Mouse (Mus musculus): Measurements from ENCODE around the gene Rmdn3. TPM values are rescaled to one million over a fixed set of nuclear protein-coding genes. Genes with fewer than 3 reads are reported as not detected.

The Rmdn3 gene
- polyA plus RNA-seq (2015; fragmentation: Nextera tagmentation; extraction: Ambion mirVana): 47.7 and 49.0 TPM in 2 replicates

DNA sequence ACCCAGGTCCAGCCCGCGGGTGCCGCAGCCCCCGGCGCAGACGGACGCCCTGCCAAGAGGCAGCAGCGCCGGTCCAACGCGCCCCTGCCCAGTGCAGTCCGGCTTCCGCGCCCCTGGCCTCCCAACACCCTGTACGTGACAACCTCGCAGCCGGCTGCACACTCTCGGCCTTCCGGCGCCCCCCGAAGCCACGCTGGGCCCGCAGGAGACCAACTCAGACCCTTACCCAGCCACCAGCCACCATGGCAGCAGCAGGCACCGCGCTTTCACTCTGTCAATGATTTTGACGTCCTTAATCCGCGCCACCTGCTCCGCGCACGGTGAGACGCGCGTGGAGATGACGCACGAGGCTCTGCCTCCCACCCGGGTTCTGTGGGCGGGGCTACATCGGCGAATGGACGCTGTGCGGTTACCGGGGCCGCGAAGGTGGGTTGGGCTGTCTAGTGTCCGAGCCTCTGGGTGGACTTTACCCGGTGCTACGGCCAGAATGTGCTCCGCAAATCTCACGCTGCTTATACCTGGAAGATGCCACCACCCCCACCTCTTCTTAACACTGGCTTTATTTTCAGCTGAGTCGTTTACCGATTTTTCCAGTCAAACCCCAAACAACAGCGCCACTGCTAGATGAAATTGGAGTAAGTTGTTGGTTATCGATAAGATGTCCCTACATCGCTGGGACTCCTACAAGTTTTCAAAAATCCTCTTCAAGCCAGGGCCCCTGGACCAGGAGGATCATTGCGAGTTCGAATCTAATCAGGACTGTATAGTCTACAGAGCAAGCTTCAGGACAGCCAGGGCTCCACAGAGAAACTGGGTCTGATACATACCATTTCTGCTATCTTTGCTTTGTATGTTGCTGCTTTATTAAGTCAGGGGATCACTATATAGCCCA lies at the start of gene Rmdn3:
Gene Rmdn3, minus strand, starts transcription at position 354 of the 892 bp plus-strand sequence.
- peak within 1 kb of the TSS; percentile 90 for H3K4me2 ChIP-seq
- peak within 1 kb of the TSS; percentile 72 for H3K27ac ChIP-seq (replicated peaks)
- H3K4me1 ChIP-seq: peaks cover 25% of the 10 kb centered on the region
- no peaks in the 10 kb centered on the region for H3K27me3 ChIP-seq (replicated peaks)
- H3K9ac ChIP-seq (replicated peaks): peak within 1 kb of the TSS; percentile 74
- H3K4me3 ChIP-seq (replicated peaks): peak within 1 kb of the TSS; percentile 79
- WGBS: under 1% methylated on average over 57 of the region's 57 CpGs
- peaks cover 23% of the 10 kb centered on the region for H3K36me3 ChIP-seq
- peak; percentile 93 for ATAC-seq (ENCODE audit: low FRiP score)
- H3K9me3 ChIP-seq (replicated peaks): no peaks in the 10 kb centered on the region

DNA sequence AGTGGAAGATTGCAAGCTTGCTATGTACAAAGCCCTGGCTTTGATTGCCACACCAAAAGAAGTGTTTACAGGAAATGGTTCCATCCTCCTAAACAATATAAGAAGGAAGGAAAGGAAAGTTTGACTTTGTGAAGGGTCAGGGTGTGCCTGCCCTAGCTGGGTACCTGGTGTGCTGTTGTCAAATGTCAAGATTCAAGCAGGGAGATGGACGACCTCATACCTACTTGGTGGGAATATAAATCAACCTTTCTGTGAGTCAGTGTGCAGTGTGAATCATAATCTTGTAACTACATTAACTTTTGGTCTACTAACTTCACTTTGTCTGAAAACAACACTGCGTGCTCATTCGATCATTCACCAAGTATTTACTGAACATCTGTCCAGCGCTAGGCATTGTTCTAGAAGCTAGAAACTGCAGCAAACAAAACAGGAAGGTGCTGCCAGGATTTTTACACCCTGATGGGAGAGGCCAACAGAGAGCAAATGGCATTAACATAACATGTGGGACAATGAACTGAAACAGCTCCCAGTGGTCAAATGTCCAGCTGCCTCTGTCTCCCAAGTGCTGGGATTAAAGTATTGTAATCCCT lies 47.1 kb upstream of the Rmdn3 start:
- Histone ChIP-seq H3K4me2 (no peak overlapping the region), H3K9me3 (replicated peaks) (no peaks in the 10 kb centered on the region), H3K4me3 (replicated peaks) (no peak overlapping the region), H3K9ac (replicated peaks) (no peak overlapping the region), H3K36me3 (no peaks in the 10 kb centered on the region), H3K27me3 (replicated peaks) (no peaks in the 10 kb centered on the region), H3K4me1 (peaks cover 26% of the 10 kb centered on the region), H3K27ac (replicated peaks) (no peak overlapping the region)
- WGBS: 75% methylated on average over 4 of the region's 4 CpGs
- no peak for ATAC-seq (ENCODE audit: low FRiP score)

DNA sequence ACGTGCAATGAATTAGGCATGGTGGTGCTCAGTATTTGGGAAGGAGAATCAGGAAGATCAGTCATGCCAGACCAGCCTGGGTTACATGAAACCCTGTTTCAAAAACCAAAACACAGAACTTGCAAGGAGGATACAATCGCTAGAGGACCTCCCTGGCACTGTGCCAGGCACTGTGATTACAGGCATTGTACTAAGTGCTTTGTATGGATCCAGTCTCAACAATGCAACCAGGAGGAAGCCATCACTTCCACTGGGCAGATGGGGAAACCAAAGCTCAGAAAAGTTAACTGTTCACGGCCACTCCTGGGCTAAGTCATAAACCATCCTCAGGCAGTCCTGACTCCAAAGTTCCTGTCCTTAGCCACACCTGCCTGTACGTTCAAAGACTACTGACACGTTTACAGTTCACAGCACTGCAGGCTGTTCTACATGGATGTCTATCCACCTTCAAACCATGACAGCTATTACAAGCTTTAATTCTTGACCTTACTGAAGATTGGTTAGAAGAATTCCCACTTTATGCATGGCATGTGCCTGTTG lies 46.1 kb upstream of the Rmdn3 start:
- Histone ChIP-seq H3K36me3 (no peaks in the 10 kb centered on the region), H3K9ac (replicated peaks) (no peak overlapping the region), H3K4me3 (replicated peaks) (no peak overlapping the region), H3K27me3 (replicated peaks) (no peaks in the 10 kb centered on the region), H3K9me3 (replicated peaks) (no peaks in the 10 kb centered on the region), H3K4me1 (peaks cover 32% of the 10 kb centered on the region), H3K4me2 (no peak overlapping the region), H3K27ac (replicated peaks) (no peak overlapping the region)
- 53% methylated on average over 5 of the region's 5 CpGs for WGBS
- no peak for ATAC-seq (ENCODE audit: low FRiP score)

DNA sequence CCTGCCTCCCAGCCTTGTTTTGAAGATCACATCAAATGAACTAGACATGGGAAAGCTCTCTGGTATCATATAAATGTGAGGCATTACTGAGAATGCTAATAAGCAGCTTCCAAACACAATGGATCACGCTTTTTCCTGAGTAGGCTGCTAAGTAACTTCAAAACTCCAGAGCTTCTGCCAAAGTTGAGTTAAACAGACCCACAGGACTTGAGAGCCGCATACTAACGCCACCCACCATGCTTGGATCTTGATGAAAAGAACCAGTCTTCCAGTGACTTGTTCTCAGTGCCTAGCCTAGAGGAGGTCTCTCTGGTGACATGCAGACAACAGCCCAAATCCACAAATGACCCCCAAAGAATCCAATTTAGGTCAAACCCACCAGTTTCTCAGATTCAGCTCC lies 42.1 kb upstream of the Rmdn3 start:
- Histone ChIP-seq H3K4me3 (replicated peaks) (no peak overlapping the region), H3K4me1 (peaks cover 19% of the 10 kb centered on the region), H3K27me3 (replicated peaks) (no peaks in the 10 kb centered on the region), H3K9me3 (replicated peaks) (no peaks in the 10 kb centered on the region), H3K36me3 (no peaks in the 10 kb centered on the region), H3K27ac (replicated peaks) (no peak overlapping the region), H3K4me2 (no peak overlapping the region), H3K9ac (replicated peaks) (no peak overlapping the region)
- no peak for ATAC-seq (ENCODE audit: low FRiP score)
- WGBS: 57% methylated on average over 3 of the region's 3 CpGs

DNA sequence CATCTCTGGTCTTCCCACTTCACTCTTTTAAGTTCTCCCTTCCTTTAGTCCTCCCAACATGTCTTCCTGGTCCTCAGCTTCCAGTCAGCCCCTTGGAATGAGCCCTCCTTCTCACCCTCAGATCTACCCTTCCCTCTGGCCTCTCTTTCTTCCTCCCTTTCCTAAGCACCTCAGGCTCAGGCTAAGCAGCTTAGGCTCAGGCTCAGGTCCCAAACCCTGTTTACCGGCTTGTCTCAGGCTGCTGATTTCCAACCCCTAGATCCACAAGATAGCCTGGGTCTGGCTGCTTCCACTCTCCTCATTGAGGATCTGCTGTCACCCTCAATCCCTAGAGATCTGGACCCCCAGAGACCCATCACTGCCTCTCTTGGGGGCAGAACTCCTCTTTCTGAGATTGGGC lies 41.2 kb upstream of the Rmdn3 start:
- Histone ChIP-seq H3K9ac (replicated peaks) (no peak overlapping the region), H3K36me3 (no peaks in the 10 kb centered on the region), H3K4me2 (no peak overlapping the region), H3K27ac (replicated peaks) (no peak overlapping the region), H3K4me1 (peaks cover 16% of the 10 kb centered on the region), H3K9me3 (replicated peaks) (no peaks in the 10 kb centered on the region), H3K4me3 (replicated peaks) (no peak overlapping the region), H3K27me3 (replicated peaks) (no peaks in the 10 kb centered on the region)
- 70% methylated on average over 1 of the region's 1 CpGs for WGBS
- ATAC-seq (ENCODE audit: low FRiP score): no peak

DNA sequence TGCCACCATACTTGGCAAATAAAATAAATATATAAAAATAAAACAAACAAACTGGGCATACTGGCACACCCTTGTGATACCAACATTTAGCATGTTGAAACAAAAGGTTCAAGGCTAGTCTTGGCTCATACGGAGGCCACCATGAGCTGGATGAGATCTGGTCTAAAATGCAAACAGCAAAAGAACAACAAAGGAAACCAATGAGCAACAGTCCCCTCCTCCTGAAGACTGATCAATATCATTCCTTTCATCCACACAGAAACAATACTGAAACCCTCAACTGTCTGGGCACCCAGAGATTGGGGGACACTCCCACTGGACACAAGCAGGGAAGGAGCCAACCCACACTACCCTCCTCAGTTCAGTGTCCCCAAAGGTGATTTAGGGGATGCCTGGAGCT lies 40.7 kb upstream of the Rmdn3 start:
- no peaks in the 10 kb centered on the region for H3K9me3 ChIP-seq (replicated peaks)
- no peak overlapping the region for H3K27ac ChIP-seq (replicated peaks)
- peaks cover 13% of the 10 kb centered on the region for H3K4me1 ChIP-seq
- H3K36me3 ChIP-seq: no peaks in the 10 kb centered on the region
- no peak overlapping the region for H3K9ac ChIP-seq (replicated peaks)
- no peak for ATAC-seq (ENCODE audit: low FRiP score)
- WGBS: 87% methylated on average over 1 of the region's 1 CpGs
- H3K27me3 ChIP-seq (replicated peaks): no peaks in the 10 kb centered on the region
- no peak overlapping the region for H3K4me2 ChIP-seq
- H3K4me3 ChIP-seq (replicated peaks): no peak overlapping the region

DNA sequence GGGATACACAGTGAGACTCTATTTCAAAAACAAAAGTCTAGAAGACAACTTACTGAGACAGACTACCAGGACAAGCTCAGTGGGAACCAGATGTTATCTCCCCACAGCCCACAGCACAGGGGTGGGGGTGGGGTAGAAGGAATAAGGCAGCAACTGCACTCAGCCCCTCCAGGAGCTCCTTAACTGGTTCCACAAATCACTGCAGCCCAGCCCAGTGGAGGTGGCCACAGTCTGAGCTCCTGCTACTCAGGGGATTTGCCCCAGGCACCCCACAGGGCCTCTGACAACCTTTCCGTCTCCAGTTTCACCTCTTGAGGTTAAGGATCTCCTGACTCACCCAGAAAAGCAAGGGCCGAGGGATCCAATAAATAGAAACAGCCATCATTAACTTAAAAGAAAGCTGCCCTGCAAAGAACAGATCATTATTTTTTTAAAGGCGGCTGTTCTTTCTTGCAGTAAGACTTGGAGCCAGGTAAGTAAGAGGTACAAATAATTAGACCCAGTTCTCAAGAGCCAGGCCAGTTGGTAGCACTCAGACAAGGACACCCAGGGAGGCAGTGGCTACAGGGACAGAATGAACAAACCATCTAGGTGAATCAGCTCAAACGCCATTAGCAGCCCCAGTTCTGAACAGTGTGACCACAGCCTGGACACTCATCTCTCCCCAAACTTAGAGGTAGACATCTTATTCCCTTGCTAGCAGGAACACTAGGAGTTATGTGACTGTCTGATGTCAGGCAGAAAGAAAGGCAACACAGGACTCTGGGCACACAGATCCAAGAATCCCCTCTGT lies 39.7 kb upstream of the Rmdn3 start:
- Histone ChIP-seq H3K36me3 (no peaks in the 10 kb centered on the region), H3K4me3 (replicated peaks) (no peak overlapping the region), H3K9me3 (replicated peaks) (no peaks in the 10 kb centered on the region), H3K9ac (replicated peaks) (no peak overlapping the region), H3K4me1 (peaks cover 13% of the 10 kb centered on the region), H3K27ac (replicated peaks) (no peak overlapping the region), H3K27me3 (replicated peaks) (no peaks in the 10 kb centered on the region), H3K4me2 (no peak overlapping the region)
- 40% methylated on average over 4 of the region's 4 CpGs for WGBS
- ATAC-seq (ENCODE audit: low FRiP score): no peak

DNA sequence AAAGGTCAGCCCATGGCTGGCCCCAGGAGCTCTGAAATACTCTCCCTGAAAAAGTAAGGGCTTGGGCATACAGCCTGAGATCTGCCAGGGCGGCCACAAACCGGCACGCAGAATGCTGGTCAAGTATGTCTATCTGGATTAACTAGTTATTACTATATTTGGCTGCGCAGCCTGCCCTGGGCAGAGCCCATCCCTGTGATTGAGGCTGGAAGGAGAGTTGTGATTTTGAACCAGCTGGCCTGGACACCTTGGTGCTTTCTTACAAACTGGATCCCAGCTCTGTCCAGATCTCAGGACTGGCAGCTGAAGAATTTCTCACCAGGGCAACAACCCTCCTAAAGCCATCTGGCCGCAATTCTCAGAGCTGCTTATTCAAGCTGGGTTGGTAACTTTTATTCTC lies 37.3 kb upstream of the Rmdn3 start:
- Histone ChIP-seq H3K9ac (replicated peaks) (no peak overlapping the region), H3K36me3 (no peaks in the 10 kb centered on the region), H3K27ac (replicated peaks) (no peak overlapping the region), H3K4me3 (replicated peaks) (no peak overlapping the region), H3K27me3 (replicated peaks) (no peaks in the 10 kb centered on the region), H3K9me3 (replicated peaks) (no peaks in the 10 kb centered on the region), H3K4me1 (peaks cover 18% of the 10 kb centered on the region), H3K4me2 (no peak overlapping the region)
- 88% methylated on average over 5 of the region's 5 CpGs for WGBS
- no peak for ATAC-seq (ENCODE audit: low FRiP score)

DNA sequence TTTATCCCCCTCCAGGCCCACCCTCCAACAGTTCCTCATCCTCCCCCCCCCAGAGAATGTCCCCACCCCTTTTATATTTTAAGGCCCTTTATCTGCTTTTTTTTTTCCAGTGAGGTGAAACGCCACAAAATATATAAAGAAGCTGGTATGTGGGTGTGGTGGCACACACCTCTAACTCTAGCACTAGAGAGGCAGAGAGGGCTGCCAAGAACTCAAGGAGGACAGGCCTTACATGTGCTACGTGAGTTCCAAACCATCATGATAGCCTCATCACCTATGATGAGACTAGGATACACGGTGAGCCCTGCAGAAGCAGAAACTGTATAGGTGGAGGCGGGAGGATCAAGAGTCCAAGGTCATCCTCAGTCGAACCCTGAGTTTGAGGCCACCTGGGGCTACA lies 34.1 kb upstream of the Rmdn3 start:
- Histone ChIP-seq H3K27ac (replicated peaks) (no peak overlapping the region), H3K4me3 (replicated peaks) (no peak overlapping the region), H3K4me2 (no peak overlapping the region), H3K4me1 (peaks cover 12% of the 10 kb centered on the region), H3K9me3 (replicated peaks) (no peaks in the 10 kb centered on the region), H3K36me3 (no peaks in the 10 kb centered on the region), H3K9ac (replicated peaks) (no peak overlapping the region), H3K27me3 (replicated peaks) (no peaks in the 10 kb centered on the region)
- no peak for ATAC-seq (ENCODE audit: low FRiP score)
- WGBS: 90% methylated on average over 5 of the region's 5 CpGs

DNA sequence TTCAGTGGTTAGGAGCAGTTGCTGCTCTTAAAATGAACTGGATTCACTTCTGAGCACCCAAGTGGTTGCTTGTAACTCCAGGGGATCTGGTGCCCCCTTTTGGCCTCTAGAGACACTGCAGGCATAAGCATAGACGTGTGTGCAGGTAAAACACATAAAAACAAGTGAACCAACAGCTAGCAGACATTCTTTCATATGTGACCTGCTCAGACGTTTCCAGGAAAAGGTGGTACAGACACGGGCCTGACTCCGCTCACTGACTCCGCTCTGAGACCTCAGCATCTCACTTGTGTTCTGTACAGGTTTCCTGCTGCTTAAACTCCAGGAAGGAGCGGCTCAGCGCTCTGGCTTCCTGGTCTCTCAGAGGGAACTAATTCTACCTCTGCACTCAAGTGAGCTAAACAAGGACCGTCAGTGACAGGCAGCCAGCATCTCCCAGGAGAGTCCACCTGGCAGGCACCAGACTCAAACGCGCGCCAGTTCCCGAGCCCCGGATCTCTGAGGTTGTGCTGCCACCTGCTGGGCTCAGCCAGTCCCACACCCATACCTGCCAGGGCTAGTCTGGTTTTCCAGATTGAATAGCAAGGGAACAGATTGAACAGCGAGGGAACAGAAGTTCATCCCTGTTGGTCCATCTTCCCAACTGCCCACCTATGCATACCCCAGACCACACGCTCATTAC lies 32.3 kb upstream of the Rmdn3 start:
- Histone ChIP-seq H3K9ac (replicated peaks) (peak overlapping the region; percentile 32; the same call in 1 of the 2 replicates), H3K27me3 (replicated peaks) (no peaks in the 10 kb centered on the region), H3K4me3 (replicated peaks) (peak overlapping the region; percentile 30), H3K9me3 (replicated peaks) (no peaks in the 10 kb centered on the region), H3K4me1 (peaks cover 12% of the 10 kb centered on the region), H3K4me2 (peak overlapping the region; percentile 63), H3K27ac (replicated peaks) (no peak overlapping the region), H3K36me3 (peaks cover 12% of the 10 kb centered on the region)
- peak; percentile 91 for ATAC-seq (ENCODE audit: low FRiP score)
- WGBS: 6% methylated on average over 15 of the region's 15 CpGs

DNA sequence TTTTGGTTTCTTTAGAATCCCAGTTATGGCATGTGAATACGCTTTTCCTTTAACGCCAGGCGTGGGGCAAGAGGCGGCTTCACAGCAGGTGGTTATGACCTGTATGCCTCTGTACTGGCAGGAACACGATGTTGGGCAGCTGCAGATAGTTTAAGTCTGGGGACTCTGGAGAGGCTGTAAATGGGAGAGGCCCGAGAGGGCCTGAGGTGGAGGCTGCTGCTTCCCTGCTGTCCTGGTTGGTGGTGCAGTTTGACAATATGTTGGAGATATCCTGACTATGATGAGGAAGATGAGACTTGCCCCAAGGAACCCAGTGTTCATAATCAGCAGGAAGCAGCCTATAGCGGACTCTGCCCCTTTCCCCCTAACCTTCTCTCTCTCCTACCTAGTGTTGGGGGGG lies 26.1 kb upstream of the Rmdn3 start:
- ATAC-seq (ENCODE audit: low FRiP score): no peak
- Histone ChIP-seq H3K27me3 (replicated peaks) (no peaks in the 10 kb centered on the region), H3K9me3 (replicated peaks) (no peaks in the 10 kb centered on the region), H3K4me3 (replicated peaks) (no peak overlapping the region), H3K27ac (replicated peaks) (no peak overlapping the region), H3K36me3 (peaks cover 56% of the 10 kb centered on the region), H3K4me1 (no peaks in the 10 kb centered on the region), H3K4me2 (no peak overlapping the region), H3K9ac (replicated peaks) (no peak overlapping the region)
- WGBS: 73% methylated on average over 7 of the region's 7 CpGs
